Mouse (Mus musculus) hindbrain, embryonic 13.5 days (tissue): Measurements from ENCODE around the gene Fbxo42. TPM values are rescaled to one million over a fixed set of nuclear protein-coding genes. Genes with fewer than 3 reads are reported as not detected.
A peak's percentile ranks its signal among the peaks of the same experiment; 100 is the strongest.

Experiments used
- ATAC-seq: fragments of 200-750 bp; cut with Nextera tagmentation; 2 replicates; pipeline ENCODE4 v1.8.0; 2017; ENCODE audit warnings: moderate TSS enrichment; ENCODE audit not compliant: low FRiP score
- H3K27ac ChIP-seq: fragments of 300-500 bp; sonication (generic); 2 replicates; pipeline ENCODE4 v1.5.1; 2015; ENCODE audit warnings: inconsistent platforms, mild to moderate bottlenecking, moderate library complexity
- H3K27me3 ChIP-seq: fragments of 300-500 bp; sonication (generic); 2 replicates; pipeline ENCODE4 v1.6.1; 2015; ENCODE audit warnings: mild to moderate bottlenecking, inconsistent platforms
- H3K36me3 ChIP-seq: fragments of 300-500 bp; sonication (generic); 2 replicates; pipeline ENCODE4 v1.6.1; 2015; ENCODE audit warnings: mild to moderate bottlenecking, inconsistent platforms
- H3K4me1 ChIP-seq: fragments of 300-500 bp; sonication (generic); replicated peaks from 2 replicates; pipeline ENCODE4 v1.6.1; 2015; ENCODE audit warnings: inconsistent platforms
- H3K4me2 ChIP-seq: fragments of 300-500 bp; sonication (generic); 2 replicates; pipeline ENCODE4 v1.6.1; 2015; ENCODE audit warnings: inconsistent platforms, mild to moderate bottlenecking, moderate library complexity
- H3K4me3 ChIP-seq: fragments of 300-500 bp; sonication (generic); 2 replicates; pipeline ENCODE4 v1.5.1; 2015; ENCODE audit warnings: mild to moderate bottlenecking, inconsistent platforms
- H3K9ac ChIP-seq: fragments of 300-500 bp; sonication (generic); 2 replicates; pipeline ENCODE4 v1.6.1; 2015; ENCODE audit warnings: mild to moderate bottlenecking, inconsistent platforms
- H3K9me3 ChIP-seq: fragments of 300-500 bp; sonication (generic); 2 replicates; pipeline ENCODE4 v1.6.1; 2016; ENCODE audit warnings: inconsistent platforms
- WGBS: fragments of 180-500 bp; shearing (Covaris S2); methylation state at CpG from one replicate; pipeline ENCODE4 v1.1.7; 2015; 5-methylcytosine and 5-hydroxymethylcytosine counted together
- polyA plus RNA-seq: library from polyadenylated mRNA; unstranded; fragments of >200 nt; fragmentation: Nextera tagmentation; extraction: Ambion mirVana; gene quantifications from 2 replicates; pipeline ENCODE4 v1.2.1, GENCODE M21; 2015

The Fbxo42 gene
- polyA plus RNA-seq, 1 experiment from 2014 or later = 21.9 TPM

GRCm38 (mm10) chr4:141159093-141159492, 11.4 kb downstream of the Fbxo42 start:
- Histone ChIP-seq H3K27me3 (no peaks in the 10 kb centered on the region), H3K4me2 (no peak overlapping the region), H3K9me3 (no peaks in the 10 kb centered on the region), H3K36me3 (no peaks in the 10 kb centered on the region; the same call in 1 of the 2 replicates), H3K4me3 (no peak overlapping the region), H3K9ac (0 out of 2 replicates have a peak overlapping the region, but pooled peaks have one; percentile 20), H3K27ac (no peak overlapping the region), H3K4me1 (peaks cover 24% of the 10 kb centered on the region)
- no peak for ATAC-seq
- 58% methylated on average over 11 of the region's 11 CpGs for WGBS

- Histone ChIP-seq H3K9me3 (peaks cover 3% of the 10 kb centered on the region; the same call in 1 of the 2 replicates), H3K36me3 (peaks cover 2% of the 10 kb centered on the region; the same call in 1 of the 2 replicates), H3K27me3 (no peaks in the 10 kb centered on the region), H3K4me2 (no peak overlapping the region), H3K4me1 (peaks cover 24% of the 10 kb centered on the region), H3K9ac (no peak overlapping the region), H3K27ac (no peak overlapping the region), H3K4me3 (no peak overlapping the region)
- 81% methylated on average over 5 of the region's 5 CpGs for WGBS
- ATAC-seq = no peak
Measured at GRCm38 (mm10) chr4:141159666-141160065, 12.0 kb downstream of the Fbxo42 start.

DNA sequence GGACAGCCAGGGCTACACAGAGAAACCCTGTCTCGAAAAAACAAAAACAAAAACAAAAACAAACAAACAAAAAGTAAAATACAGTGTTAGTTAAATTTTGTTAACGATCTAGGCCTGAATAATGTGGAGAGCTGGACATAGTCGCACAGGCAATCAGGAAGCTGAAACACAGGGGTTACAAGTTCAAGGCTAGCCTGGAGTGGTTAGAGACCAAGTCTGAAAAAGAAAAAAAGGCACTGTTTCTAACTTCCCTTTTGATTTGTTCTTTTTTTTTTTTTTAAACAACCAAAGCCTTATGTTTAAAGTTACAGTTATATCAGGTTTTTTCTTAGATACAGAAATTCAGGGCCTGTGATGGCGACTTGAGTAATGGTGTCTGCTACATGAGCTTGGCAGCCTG, 12.5 kb downstream of the Fbxo42 start:
- Histone ChIP-seq H3K4me3 (no peak overlapping the region), H3K4me2 (no peak overlapping the region), H3K4me1 (peaks cover 24% of the 10 kb centered on the region), H3K27ac (no peak overlapping the region), H3K9ac (no peak overlapping the region), H3K9me3 (peaks cover 8% of the 10 kb centered on the region; the same call in 1 of the 2 replicates), H3K36me3 (peaks cover 5% of the 10 kb centered on the region), H3K27me3 (no peaks in the 10 kb centered on the region)
- WGBS = 96% methylated on average over 4 of the region's 4 CpGs
- ATAC-seq = no peak

- no peaks in the 10 kb centered on the region for H3K27me3 ChIP-seq
- peaks cover 9% of the 10 kb centered on the region; the same call in 1 of the 2 replicates for H3K9me3 ChIP-seq
- H3K4me2 ChIP-seq = no peak overlapping the region
- no peak for ATAC-seq
- H3K4me3 ChIP-seq = no peak overlapping the region
- peaks cover 18% of the 10 kb centered on the region for H3K4me1 ChIP-seq
- no peak overlapping the region for H3K27ac ChIP-seq
- peaks cover 5% of the 10 kb centered on the region for H3K36me3 ChIP-seq
- WGBS = 93% methylated on average over 6 of the region's 6 CpGs
- H3K9ac ChIP-seq = no peak overlapping the region
Measured at GRCm38 (mm10) chr4:141161699-141162208, 14.0 kb downstream of the Fbxo42 start.

DNA sequence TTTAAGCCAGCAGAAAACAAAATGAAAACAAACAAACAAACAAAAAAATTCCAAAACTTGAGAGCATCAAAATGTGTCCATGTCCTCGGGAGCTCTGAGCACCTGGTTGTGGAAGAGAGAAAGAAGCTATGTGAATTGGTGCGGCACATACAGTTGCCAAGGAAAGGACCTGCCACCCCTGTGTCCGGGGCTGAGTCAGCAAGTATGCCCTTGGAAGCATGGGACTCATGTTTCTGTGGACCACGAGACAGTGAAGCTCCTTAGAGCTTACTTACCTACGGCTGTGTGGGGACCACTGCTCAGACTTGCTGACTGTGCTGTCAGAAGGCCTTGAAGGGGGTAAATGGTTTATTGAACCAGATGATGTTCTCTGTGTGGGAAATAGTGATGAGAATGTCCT, 16.0 kb downstream of the Fbxo42 start:
- Histone ChIP-seq H3K4me1 (peaks cover 9% of the 10 kb centered on the region; the same call in 1 of the 2 replicates), H3K4me3 (no peak overlapping the region), H3K27ac (no peak overlapping the region), H3K9ac (no peak overlapping the region), H3K9me3 (peaks cover 9% of the 10 kb centered on the region; the same call in 1 of the 2 replicates), H3K27me3 (no peaks in the 10 kb centered on the region), H3K36me3 (peaks cover 14% of the 10 kb centered on the region), H3K4me2 (no peak overlapping the region)
- 91% methylated on average over 5 of the region's 5 CpGs for WGBS
- no peak for ATAC-seq

DNA sequence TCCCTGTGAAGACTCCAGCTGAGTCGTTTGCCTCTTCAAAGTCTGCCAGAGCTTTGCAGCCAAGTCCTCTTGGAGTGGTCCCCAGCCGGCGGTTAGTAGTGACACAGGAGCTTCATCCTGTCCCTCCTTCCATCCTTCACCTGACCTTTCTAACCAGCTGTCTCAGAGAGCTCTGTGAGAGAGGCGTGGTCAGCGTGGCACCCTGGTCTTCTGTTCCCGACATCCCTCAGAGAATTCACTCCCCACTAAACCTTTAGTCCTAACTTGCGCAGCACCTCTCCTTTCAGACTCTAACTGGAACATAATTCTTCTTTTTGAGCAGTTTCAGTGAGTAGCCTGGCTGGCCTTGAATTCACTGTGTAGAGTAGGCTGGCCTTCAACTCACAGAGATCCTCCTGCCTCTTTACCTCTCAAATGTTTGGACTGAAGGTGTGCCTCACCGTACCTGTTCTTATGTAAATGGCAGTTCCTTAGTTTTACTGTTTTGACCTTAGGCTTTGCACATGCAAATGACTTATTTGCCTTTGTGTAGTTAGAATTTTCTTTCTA, 18.1 kb downstream of the Fbxo42 start:
- WGBS = 80% methylated on average over 8 of the region's 8 CpGs
- no peak for ATAC-seq
- Histone ChIP-seq H3K27ac (no peak overlapping the region), H3K36me3 (peaks cover 32% of the 10 kb centered on the region), H3K4me1 (no peaks in the 10 kb centered on the region), H3K9me3 (peaks cover 9% of the 10 kb centered on the region; the same call in 1 of the 2 replicates), H3K4me3 (no peak overlapping the region), H3K4me2 (no peak overlapping the region), H3K9ac (no peak overlapping the region), H3K27me3 (no peaks in the 10 kb centered on the region)

DNA sequence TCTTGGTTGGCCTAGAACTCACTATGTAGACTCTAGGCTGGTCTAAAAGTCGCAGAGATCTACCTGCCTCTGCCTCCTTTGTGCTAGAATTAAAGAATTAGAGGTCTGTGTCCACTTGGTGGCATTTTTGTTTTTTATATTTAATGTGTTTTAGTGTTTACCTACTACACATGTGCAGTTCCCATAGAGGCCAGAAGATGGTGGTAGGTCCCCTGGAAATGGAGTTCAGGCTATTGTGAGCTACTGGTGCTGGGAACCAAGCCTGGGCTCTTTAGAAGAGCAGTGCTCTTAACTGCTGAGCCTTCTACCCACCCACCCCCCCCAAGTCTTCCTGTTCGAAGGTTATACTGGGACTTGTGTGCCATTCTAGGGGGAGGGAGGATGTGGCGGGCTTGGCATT, 19.4 kb downstream of the Fbxo42 start:
- H3K27me3 ChIP-seq = no peaks in the 10 kb centered on the region
- H3K4me1 ChIP-seq = no peaks in the 10 kb centered on the region
- no peak overlapping the region for H3K4me2 ChIP-seq
- WGBS = 99% methylated on average over 3 of the region's 3 CpGs
- H3K9me3 ChIP-seq = peaks cover 9% of the 10 kb centered on the region; the same call in 1 of the 2 replicates
- H3K9ac ChIP-seq = no peak overlapping the region
- no peak overlapping the region for H3K4me3 ChIP-seq
- ATAC-seq = no peak
- peaks cover 45% of the 10 kb centered on the region for H3K36me3 ChIP-seq
- H3K27ac ChIP-seq = no peak overlapping the region

GRCm38 (mm10) chr4:141172121-141172520, 24.4 kb downstream of the Fbxo42 start:
- no peak overlapping the region for H3K9ac ChIP-seq
- peaks cover 67% of the 10 kb centered on the region for H3K36me3 ChIP-seq
- 0 out of 2 replicates have a peak, but pooled peaks cover 3% of the 10 kb centered on the region for H3K4me1 ChIP-seq
- H3K9me3 ChIP-seq = no peaks in the 10 kb centered on the region
- no peak overlapping the region for H3K27ac ChIP-seq
- H3K4me3 ChIP-seq = no peak overlapping the region
- no peaks in the 10 kb centered on the region for H3K27me3 ChIP-seq
- no peak for ATAC-seq
- WGBS = 91% methylated on average over 8 of the region's 8 CpGs
- H3K4me2 ChIP-seq = no peak overlapping the region

DNA sequence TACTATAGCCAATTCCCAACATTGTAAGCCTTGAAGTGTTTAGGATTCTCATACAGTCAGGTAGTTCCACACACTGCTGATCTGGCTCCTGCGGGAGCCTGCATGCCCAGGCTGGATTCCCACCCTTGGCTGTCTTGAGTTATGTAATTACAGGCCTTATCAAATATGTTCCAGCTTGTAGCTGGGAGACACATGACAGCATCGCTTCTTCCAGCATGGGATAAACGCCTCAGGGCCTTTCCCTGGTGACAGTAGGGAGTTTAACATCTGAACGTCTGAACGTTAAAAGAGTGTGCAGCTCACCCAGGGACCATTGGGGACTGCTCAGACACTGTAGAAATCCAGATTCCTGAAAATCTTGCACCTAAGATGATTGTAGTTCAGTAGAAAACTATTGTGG, 28.1 kb downstream of the Fbxo42 start:
- WGBS = 77% methylated on average over 5 of the region's 5 CpGs
- Histone ChIP-seq H3K9me3 (no peaks in the 10 kb centered on the region), H3K4me1 (peaks cover 15% of the 10 kb centered on the region), H3K27me3 (no peaks in the 10 kb centered on the region), H3K4me2 (no peak overlapping the region), H3K27ac (no peak overlapping the region), H3K9ac (no peak overlapping the region), H3K36me3 (peaks cover 55% of the 10 kb centered on the region), H3K4me3 (no peak overlapping the region)
- ATAC-seq = no peak

GRCm38 (mm10) chr4:141176328-141176838, 28.7 kb downstream of the Fbxo42 start:
- peaks cover 55% of the 10 kb centered on the region for H3K36me3 ChIP-seq

GRCm38 (mm10) chr4:141178500-141178899, 30.8 kb downstream of the Fbxo42 start:
- no peaks in the 10 kb centered on the region for H3K9me3 ChIP-seq
- ATAC-seq = no peak
- WGBS = 62% methylated on average over 4 of the region's 4 CpGs
- H3K27ac ChIP-seq = peak overlapping the region; percentile 12; the same call in 1 of the 2 replicates
- H3K9ac ChIP-seq = 0 out of 2 replicates have a peak overlapping the region, but pooled peaks have one; percentile 9
- H3K36me3 ChIP-seq = peaks cover 57% of the 10 kb centered on the region
- H3K4me3 ChIP-seq = no peak overlapping the region
- no peak overlapping the region for H3K4me2 ChIP-seq
- H3K4me1 ChIP-seq = peaks cover 22% of the 10 kb centered on the region
- no peaks in the 10 kb centered on the region for H3K27me3 ChIP-seq

More at GRCm38 (mm10) chr4:141176328-141176838, 28.7 kb downstream of the Fbxo42 start:
- 89% methylated on average over 10 of the region's 10 CpGs for WGBS
- Histone ChIP-seq H3K4me3 (no peak overlapping the region), H3K4me2 (no peak overlapping the region), H3K4me1 (peaks cover 21% of the 10 kb centered on the region), H3K9ac (no peak overlapping the region), H3K9me3 (no peaks in the 10 kb centered on the region), H3K27ac (no peak overlapping the region), H3K27me3 (no peaks in the 10 kb centered on the region)
- no peak for ATAC-seq

DNA sequence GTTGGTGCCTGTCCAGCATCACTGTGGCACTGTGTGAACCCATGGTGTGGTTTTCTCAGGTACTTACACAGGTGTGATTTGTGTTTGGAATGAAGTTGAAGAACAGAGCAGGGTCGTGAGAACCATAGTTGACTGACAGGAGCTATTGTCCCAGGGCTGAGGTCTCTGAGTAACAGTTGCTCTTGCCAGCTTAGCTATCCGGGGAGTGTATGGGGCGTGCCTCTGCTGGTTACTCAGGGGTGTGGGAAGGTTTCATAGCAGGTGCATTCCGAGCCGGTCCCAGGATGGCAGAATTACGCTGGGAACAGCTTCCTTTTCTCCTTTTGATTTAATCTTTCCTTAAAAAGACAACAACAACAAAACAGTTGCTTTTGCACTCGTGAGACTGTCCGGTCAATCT, 33.1 kb downstream of the Fbxo42 start:
- Histone ChIP-seq H3K36me3 (peaks cover 50% of the 10 kb centered on the region), H3K4me2 (no peak overlapping the region), H3K4me3 (no peak overlapping the region), H3K9me3 (no peaks in the 10 kb centered on the region), H3K9ac (no peak overlapping the region), H3K27ac (no peak overlapping the region), H3K27me3 (no peaks in the 10 kb centered on the region), H3K4me1 (peaks cover 23% of the 10 kb centered on the region)
- WGBS = 81% methylated on average over 8 of the region's 8 CpGs
- ATAC-seq = no peak

DNA sequence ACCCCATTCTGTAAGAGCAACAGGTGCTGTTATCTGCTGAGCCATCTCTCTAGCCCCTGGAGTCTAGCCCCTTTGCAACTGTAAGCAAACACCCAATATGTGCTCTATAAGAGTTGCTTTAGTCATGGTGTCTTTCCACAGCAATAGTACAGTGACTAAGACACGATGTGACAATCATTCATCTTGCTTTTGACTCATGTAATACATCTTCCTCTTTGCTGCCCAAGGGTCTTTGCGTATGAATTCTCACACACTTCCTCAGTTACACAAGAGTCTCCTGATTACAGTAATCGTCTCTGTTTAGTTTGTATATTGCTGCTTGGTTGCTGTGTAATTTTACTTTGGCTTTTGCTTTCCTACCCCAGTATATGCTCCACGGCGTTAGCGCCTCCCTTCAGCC, 34.3 kb downstream of the Fbxo42 start:
- 96% methylated on average over 6 of the region's 6 CpGs for WGBS
- no peak overlapping the region for H3K9ac ChIP-seq
- no peak overlapping the region for H3K4me3 ChIP-seq
- no peak for ATAC-seq
- H3K27ac ChIP-seq = no peak overlapping the region
- peaks cover 32% of the 10 kb centered on the region for H3K4me1 ChIP-seq
- no peaks in the 10 kb centered on the region for H3K27me3 ChIP-seq
- H3K36me3 ChIP-seq = peaks cover 44% of the 10 kb centered on the region
- no peak overlapping the region for H3K4me2 ChIP-seq
- no peaks in the 10 kb centered on the region for H3K9me3 ChIP-seq
